9 mouse cellular contexts compared by ENCODE assay signal in the genomic region with DNA sequence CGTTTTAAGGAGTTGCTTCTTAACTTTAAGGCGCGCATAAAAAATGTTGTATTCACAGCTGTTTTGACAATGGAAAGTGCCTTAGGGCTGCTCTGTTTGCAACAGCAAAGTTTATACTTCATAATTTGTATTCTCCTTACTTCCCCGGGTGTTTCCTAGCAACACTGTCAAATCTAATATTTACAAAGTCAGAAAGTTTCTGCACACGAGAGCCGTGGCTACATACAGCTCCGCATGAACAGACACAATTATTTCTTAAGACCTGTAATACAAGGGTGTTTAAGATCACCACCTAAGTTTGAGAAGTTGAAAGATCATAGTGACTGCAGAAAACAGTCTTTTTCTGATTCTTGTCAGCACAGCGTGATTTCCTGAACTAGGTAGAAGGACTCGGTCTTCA. TPM values are rescaled to one million over a fixed set of nuclear protein-coding genes. Genes with fewer than 3 reads are reported as not detected.
DNase-seq lines count a peak whose midpoint lies in the region; ATAC-seq and TF ChIP-seq lines count a peak whose summit lies in the region.
"Had no signal": no experiment of that assay in that cellular context is flagged by ENCODE, and none has a peak within 500 bp of the region (broad histone marks: within the 10 kb centered on the region; RNA-seq: fewer than 3 reads in every experiment).

No protein-coding gene starts in this region.

- H3K4me1 ChIP-seq in forebrain, postnatal 0 days (ENCODE audit: insufficient read depth) = 0 out of 2 replicates have a peak, but pooled peaks cover 8% of the 10 kb centered on the region

- H3K4me2 ChIP-seq in forebrain, postnatal 0 days (ENCODE audit: low read depth) = peak overlapping the region; percentile 65

- H3K9me3 ChIP-seq in forebrain, postnatal 0 days (ENCODE audit: low read length) = no peaks in the 10 kb centered on the region

- H3K4me3 ChIP-seq in gastrocnemius, adult 2 months = peak overlapping the region; percentile 68
- H3K4me3 ChIP-seq in forebrain, postnatal 0 days (ENCODE audit: low read depth, low read length) = peak overlapping the region; percentile 29
- H3K4me3 ChIP-seq: erythroblast, embryonic 14.5 days had no signal

- no peak overlapping the region for H3K27ac ChIP-seq in gastrocnemius, adult 2 months
- H3K27ac ChIP-seq in forebrain, postnatal 0 days (ENCODE audit: low read depth, low read length) = no peak overlapping the region

- ATAC-seq in forebrain, postnatal 0 days = no peak
- peak; percentile 8; the same call in 1 of the 2 replicates for ATAC-seq in megakaryocyte, adult 5-6 weeks (ENCODE audit: poor library complexity, severe bottlenecking)
- ATAC-seq in activated CD4-positive, CD25-positive, alpha-beta regulatory T cell, adult 4 months = no peak

- H3K27me3 ChIP-seq in forebrain, postnatal 0 days (ENCODE audit: insufficient read depth, low read length) = no peaks in the 10 kb centered on the region

- DNase-seq in gastrocnemius, adult 2 months = no peak
- DNase-seq in gastrocnemius, postnatal 25 days = no peak
- peak; percentile 29 for DNase-seq in A20 (ENCODE audit: low read depth, low spot score)
- DNase-seq in forebrain, postnatal 0 days = peak; percentile 41
- DNase-seq in Muller cell, postnatal 12 days (ENCODE audit: inconsistent ontology term) = no peak
- DNase-seq in adrenal gland, postnatal 4 days (ENCODE audit: low spot score in 2 of 2) = no peak

- intact Hi-C loops in gastrocnemius, adult 2 months (cut with DNase I) = no loop called here

- TF ChIP-seq CTCF in gastrocnemius, adult 2 months (IDR thresholded peaks at IDR 0.05) = no peak
- no peak for TF ChIP-seq CTCF in forebrain, postnatal 0 days (IDR thresholded peaks at IDR 0.05; ENCODE audit: low read depth)

- H3K36me3 ChIP-seq in forebrain, postnatal 0 days (ENCODE audit: insufficient read depth) = no peaks in the 10 kb centered on the region

- H3K9ac ChIP-seq in forebrain, postnatal 0 days = no peak overlapping the region

- 5% methylated on average over 9 of the region's 9 CpGs for WGBS in forebrain, postnatal 0 days

RNA-seq across cellular contexts. Expression of a gene that starts 0.5 kb away (rescaled TPM):
- total RNA-seq in gastrocnemius, adult 2 months (2021) = under 1 TPM; 0.06 to 0.18 TPM
- under 1 TPM; 0.11 to 0.23 TPM for total RNA-seq in gastrocnemius, postnatal 25 days (2021)
- total RNA-seq in forebrain, postnatal 0 days (2014; rRNA removed) = 12.9 and 19.0 TPM in 2 replicates
- 2.5 and 3.8 TPM in 2 replicates for polyA plus RNA-seq in forebrain, postnatal 0 days (2015; fragmentation: Nextera tagmentation; extraction: Ambion mirVana)
- total RNA-seq in megakaryocyte, adult 5-6 weeks (2015) = 11.9 and 12.1 TPM in 2 replicates
- 13.5 and 14.1 TPM in 2 replicates for total RNA-seq in megakaryocyte, adult 5-6 weeks (2017)
- under 1 TPM; 0.34 to 0.50 TPM for total RNA-seq in adrenal gland, postnatal 4 days (2021)
- under 1 TPM in 1 of 2 experiments, not detected in 1; 0.16 TPM for polyA plus RNA-seq in activated CD4-positive, CD25-positive, alpha-beta regulatory T cell, adult 4 months (2017; shearing (Covaris generic))
- polyA plus RNA-seq: erythroblast, embryonic 14.5 days had no signal

Comparison
In these comparisons a context has a peak if more than half of its experiments do, and no peak if none do; other contexts are left out.
1. DNase-seq: peak in A20 (single experiment) and forebrain, postnatal 0 days (single experiment); none in gastrocnemius, adult 2 months (single experiment), gastrocnemius, postnatal 25 days (single experiment), Muller cell, postnatal 12 days (single experiment) and adrenal gland, postnatal 4 days (0 of 2).